Mouse (Mus musculus): ENCODE results near the gene Zfand2b.

Zfand2b gene

DNA sequence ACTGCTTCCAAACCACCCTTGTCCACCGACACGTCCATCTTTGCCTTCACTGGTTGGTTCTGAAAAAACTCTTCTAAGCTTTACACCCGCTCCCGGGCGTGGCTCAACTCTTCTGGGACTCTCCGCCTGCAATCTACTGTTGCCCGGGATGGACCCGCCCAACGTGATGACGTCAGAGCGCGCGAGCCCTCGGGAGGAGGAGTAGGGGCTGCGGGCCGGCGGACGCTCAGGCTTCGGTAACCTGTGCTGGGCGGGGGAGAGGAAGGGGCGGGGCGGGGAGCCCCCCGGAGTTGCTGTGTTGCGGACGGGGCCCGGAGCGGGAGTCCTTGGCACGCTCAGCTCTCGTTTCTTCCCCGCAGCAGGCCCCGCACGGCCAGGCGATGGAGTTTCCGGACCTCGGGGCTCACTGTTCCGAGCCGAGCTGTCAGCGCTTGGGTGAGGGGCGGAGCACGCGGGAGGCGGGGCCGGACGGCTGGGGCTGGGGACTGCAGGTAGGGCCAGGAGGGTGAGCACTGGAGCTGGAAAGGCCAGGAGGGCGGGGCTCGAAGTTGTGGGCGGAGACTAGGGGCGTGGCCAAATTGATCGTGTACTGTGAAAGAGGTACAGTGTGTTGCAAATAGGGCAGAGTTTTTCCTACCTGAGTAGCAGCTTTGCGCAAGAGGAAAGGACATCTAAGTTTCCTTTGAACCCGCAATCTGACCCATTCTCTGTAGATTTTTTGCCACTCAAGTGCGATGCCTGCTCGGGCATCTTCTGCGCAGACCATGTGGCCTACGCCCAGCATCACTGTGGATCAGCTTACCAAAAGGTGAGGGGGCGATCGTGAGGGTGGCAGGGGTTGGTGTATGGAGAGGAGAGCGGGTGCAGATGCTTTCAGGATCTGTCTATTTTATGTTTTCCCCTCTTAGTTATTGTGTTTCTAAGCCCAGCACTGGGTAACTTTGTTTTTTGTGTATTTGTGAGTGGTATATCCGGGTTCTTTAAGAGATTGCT lies at the start of gene Zfand2b:
Gene Zfand2b (plus strand): TSS at position 175 of the 993 bp plus-strand sequence.
- peak; percentile 98 for DNase-seq

DNA sequence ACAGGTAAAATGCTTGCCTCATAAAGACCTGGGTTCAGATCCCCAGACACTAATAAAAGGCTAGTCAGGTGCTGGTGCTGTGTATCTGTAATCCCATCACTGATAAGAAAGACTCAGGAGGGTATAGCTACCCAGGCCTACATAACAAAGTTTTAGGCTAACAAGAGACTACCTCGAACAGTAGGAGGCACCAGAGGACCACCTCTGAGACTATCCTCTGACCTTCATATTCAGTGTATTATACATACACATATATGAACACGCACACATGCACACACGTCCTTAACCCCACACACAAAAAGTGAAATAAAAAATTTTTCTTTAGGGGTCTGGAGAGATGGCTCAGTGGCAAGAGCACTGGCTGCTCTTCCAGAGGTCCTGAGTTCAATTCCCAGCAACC lies 46.2 kb upstream of the Zfand2b start:
- peak; percentile 19 for DNase-seq

DNA sequence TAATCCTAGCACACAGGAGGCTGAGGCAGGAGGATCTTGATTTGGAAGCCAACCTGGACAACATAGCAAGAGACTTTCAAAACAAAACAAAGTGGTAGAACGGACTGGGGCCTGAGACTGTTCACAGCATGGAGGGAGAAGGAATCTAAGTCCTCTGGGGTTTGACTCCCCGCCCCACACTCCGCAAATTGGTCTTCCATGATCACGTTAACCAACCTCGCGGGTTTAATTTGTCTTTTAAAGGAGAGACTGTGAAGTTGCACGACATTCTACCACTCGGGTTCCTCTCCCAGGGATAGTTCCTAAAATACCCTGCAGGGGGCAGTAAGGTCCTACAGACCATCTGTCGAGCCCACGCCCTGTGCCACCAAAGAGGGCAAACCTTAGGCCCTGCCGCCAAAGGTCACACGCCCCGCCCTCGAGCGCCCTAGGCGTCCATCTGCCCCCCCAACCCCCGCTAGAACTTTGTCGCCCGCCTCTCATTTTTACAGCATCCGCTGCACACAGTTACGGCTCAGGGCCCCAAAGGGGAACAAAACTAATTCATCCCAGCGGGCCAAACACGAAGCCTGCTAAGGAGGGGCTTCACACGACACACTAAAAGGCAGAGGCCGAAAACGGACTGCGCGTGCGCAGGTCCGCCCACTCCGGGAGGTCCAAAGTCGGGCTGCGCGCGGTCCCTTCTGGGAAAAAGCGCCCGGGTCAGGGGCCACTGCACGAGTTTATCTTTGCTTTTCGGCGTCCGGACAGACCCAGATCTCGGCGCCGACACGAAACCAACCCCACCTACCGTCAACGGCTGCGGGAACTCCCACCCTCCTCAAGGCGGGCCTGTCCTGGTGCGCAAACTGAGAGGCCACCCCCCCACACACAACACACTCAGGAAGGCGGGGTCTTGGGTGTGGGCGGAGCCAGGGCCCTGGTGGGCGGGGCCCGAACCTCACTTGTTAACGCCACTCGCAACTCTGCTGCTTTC lies 43.8 kb upstream of the Zfand2b start, which contains the start of gene Nhej1:
Gene Nhej1 (minus strand): TSS at position 855 of the 976 bp plus-strand sequence.
- peak; percentile 97 for DNase-seq

DNA sequence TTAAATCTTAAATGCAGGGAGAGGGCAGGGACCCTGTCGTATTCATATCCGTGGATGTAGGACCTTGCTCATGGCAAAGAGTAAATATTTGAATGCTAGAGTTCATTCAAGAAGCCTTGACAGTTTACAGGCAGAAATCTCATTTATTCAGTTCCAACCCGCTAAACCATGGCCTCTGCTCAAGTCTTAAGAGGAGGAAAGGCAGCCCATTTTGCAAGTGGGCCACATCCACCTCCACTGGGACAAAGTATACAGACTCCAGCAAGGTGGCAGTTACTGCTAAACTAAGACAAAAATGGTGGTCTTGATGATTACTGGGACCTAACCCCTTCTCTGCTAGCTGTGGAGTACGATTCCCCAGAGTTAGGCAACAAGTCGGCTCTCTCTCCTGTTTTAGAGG lies 43.0 kb upstream of the Zfand2b start:
- no peak for DNase-seq

DNA sequence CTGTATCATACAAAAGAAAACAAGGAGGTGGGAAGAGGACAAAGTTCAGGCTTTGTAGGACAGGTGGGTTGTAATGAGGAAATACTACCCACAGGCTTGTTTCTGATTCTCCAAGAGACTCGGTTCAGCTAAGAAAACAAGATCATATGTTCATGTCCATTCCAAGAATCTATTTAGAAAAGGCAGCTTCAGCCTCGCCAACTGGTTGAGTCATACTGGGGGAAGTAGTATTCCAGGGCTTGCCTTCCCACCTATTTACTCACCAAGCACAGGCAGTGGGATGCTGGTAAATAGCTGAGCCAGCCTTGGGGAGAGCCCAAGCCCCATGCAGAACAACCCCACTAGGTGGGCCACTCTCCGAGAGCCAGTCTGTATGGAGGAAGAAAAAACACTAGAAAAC lies 39.8 kb upstream of the Zfand2b start:
- DNase-seq, result no peak

DNA sequence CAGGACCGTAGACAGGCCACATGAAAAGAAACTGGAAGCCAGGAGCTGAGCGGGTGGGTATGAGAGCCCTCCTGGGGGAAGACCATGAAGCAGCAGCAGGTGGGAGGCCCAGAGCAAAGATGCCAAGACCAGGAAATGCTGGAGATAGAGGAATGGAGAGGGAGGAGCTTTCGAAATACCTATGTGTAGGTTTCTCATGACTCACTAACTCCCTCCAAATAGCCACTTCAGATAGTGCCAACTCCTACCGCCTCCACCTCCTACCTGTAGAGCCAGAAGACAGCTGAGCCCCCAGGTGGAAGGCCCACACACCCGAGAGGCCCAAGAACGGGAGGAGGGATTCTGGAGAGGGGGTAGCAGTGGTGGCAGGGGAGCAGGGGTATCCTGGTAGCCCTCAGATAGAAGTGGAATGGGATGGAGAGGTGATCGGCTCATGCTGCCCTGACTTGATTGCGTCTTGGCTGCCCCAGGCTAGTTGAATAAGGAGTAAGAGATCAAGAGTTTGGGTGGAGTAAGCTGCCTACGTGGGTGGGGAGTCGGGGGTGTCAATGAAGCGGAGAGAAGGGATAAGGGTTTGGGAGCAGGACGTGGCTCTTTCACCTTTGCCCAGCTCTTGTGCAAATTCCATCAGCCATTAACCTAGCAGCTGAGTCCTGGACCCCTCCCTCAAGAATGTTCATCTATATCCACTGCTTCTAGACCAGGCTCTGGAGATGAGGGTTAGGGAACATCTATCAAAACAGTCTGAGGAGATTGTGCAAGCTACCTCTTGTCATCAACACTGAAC lies 34.8 kb upstream of the Zfand2b start, which contains the start of gene Slc23a3:
Gene Slc23a3 (minus strand): TSS at position 470 of the 787 bp plus-strand sequence.
- no peak for DNase-seq

DNA sequence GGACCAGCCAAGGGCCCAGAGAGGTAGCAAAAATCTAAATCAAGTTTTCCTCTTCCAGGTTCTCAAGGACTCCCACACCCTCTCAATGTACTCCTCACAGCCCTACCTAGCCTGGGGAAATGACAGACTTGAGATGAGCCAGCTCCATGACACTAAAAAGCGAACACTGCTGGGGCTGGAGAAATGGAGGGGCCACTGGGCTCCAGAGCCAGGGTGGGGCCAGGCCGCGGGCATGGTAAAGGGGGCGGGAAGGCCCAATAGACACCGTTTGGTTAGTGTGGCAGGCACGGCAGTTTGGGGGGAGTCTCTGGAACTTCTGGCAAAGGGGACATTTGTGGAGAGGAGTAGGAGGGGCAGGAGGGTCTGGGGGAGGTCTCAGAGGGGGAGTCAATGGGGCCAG lies 32.2 kb upstream of the Zfand2b start:
- no peak for DNase-seq

DNA sequence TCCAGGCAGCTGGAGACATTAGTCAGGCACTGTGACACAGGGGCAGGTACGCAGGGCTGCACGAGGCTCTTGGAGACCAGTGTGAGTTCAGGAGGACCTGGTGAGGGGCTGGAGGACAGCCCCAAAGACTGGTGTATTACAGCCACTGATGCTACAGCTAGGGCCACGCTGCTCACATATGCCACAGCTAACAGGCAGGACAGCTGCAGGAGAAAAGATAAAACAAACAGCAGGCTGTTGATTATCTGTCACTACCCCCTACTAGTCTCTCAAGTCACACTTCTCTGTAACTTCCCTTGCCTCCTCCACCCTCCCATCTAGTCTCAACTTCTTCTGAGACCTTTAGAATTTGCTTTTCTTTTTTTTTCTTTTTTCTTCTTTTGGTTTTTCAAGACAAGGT lies 31.7 kb upstream of the Zfand2b start:
- no peak for DNase-seq

DNA sequence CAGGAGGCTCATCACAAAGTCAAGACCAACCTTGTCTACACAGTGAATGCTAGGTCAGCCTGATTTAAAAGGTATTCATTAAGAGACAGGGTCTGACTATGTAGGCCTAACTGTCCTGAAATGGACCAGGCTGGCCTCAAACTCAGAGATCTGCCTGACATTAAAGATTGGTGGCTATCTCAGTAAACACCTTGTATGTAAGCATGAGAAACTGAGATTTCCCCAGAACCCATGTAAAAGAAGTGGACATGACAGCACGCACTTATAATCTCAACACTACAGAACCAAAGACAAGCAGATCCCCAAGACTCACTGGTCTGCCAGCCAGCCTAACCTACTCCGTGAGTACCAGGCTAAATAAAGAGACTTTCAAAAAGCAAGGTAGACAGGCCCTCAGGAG lies 30.0 kb upstream of the Zfand2b start:
- DNase-seq, result no peak

DNA sequence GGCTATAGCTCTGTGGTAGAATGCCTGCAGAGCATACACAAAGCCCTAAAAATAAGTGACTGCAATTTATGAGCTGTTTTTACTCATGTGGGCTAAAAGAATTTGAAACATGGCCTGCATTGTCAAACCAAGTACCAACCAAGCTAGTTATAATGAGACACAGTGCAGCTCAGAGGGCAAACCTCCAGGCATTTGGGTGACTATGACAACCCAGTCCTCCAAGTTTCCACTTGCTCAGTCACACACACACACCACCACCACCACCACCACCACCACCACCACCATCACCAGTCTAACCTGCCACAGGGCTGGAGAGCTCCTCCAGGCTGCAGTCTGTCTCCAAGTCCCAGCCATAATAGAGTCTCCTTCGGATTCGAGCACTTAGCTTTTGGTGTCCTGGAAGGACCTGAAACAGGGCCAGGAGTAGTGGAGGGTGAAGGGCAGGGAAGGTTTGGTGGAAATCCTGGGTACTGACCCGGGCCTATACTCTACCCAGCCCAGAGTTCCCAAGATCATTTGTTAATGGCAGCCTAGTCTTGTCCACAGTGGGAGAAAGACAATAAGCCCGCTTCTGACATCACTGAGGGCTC lies 27.8 kb upstream of the Zfand2b start:
- DNase-seq, result peak; percentile 35

DNA sequence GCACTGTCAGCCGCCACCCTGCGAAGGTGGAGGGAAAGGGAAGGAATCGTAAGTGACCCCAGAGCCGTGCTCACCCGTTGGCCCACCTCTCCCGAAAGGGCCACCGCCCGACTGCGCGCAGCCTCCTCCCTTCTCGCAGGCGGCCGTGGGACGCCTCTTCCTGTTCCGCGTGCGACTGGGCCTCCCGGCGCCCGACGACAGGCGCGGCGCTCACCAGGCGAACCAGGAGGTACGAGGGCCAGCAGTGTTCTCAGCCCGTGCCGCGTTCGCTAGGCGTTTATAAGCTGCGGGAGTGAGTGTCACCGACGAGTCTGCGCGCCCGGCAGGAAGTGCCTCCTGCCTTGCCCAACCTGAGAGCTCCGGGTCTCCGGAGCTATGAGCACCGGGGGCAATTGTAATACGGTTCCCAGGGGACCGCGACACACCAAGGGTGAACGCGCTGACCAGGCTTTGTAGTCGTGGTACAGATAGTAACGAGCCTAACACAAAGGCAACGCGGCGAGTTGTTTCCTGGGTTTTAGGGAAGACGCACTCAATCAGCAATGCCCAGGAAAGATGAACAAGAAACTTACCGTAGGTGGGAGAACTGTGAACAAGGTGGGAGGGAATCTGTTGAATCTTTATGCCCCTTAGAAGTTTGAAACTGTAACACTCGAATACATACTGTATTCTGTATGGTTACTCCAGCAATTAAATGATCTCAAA lies 26.8 kb upstream of the Zfand2b start:
- DNase-seq, result peak; percentile 77

DNA sequence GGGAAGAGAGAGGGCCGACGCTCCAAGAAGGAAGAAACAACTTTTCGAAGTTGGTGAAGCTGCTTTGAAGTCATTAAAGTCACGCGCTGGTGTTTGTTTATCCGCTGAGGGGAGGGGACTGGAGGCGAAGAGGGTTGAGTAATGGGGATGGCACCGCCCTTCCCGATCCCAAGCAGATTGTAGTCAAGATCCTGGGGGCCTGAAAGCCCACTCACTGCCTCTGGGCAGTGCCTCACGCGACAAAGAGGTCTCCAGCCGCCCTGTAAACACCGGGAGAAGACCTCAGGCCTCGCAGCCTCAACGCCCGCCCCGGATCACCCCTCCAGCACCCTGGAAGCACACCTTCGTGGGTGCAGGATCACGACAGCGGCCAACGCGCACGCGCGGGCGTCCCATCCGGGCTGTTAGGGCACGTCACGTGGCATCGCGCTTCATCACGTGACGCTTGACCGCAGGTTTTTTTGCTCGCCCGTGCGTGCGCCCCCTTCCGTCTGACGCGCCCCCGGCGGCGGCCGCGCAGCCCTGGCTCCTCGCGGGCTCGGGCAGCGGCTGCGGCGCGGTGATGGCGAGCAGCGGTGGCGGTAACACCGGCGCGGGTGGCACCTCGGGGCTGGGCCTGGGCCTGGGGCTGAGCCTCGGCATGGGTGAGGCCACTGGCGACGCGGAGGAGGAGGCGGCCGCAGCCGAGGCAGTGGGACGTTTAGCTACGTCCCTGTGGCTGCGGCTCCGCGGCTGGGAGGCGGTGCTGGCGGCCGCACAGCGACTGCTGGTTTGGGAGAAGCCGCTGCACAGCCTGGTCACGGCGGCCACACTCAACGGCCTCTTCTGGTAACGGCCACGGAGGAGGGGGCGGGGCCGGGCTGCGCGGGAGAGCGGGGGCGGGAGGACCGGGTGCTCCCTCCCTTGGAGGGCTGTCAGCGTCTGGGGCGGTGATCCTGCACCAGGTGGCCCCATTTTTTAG lies 25.9 kb upstream of the Zfand2b start, which contains the start of the genes Cnppd1 and Retreg2:
Gene Cnppd1 (minus strand): TSS at position 411 of the 961 bp plus-strand sequence.
Gene Retreg2 (plus strand): TSS at position 478 of the 961 bp plus-strand sequence.
- DNase-seq, result peak; percentile 97

DNA sequence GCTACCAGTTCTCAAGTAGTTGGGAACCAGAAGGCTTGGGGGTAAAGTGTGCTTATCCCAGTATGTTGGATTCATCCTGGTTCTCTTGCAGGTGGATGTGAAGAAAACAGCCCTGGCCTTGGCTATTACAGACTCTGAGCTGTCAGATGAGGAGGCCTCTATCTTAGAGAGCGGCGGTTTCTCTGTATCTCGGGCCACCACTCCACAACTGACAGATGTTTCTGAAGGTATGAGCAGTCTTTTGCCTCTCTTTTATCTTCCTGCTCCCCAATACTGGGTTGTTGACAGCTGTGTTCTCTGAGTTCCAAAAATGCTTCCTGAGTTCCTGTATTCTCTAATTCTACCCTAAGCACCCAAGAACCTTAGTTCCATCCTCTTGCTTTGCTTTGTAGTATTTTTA lies 22.9 kb upstream of the Zfand2b start:
- DNase-seq, result no peak

DNA sequence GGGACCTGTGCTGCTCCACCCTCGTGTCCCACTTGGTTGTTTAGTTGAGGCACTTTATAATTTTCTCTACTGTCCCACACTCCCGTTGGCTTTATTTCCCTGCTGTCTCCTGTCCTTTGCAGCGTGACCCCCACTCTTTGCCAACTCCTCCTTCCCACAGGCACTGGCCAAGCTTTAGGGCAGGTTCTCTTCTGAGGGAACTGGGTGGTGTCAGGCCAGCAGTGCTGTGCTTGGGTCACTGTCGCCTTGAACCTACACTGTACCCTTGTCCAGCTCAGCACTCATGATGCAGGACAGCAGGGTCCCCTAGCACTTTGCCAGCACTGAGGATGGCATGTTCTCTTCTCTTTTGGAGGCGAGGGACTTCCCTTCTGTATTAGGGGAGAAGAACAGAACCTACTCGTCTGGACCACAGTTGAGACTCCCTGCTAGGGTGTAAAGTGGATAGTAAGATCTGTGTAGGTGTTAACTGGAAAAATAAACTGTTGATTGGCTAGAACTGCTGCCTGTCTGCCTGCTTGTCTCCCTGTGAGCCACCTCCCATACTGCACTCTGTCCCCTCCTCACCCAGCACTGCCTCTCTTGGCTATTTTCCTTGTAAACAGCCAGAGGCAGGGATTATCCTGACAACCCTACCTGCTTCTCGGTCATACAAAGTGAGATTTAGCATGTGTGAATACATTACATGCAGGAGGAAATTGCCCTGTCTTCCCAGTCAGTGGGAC lies 20.9 kb upstream of the Zfand2b start:
- DNase-seq, result no peak

DNA sequence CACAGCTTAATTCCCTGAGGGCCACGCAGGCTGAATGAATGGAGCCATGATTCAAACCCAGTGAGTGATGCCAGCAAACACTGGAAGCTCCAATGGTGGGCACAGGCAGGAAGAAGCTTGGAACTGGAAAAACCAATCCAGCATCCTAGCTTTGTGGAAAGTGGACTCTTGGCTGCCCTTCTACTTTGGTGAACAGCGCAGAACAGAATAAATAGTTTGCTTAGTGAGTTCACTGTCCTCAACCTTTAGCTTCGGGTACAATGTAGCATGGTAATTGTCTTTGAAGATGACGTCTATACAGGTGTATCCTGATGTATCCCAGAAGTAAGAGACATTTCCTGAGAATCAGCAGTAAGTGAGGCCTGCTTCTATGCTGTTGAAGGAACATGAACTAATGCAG lies 19.7 kb upstream of the Zfand2b start:
- DNase-seq, result no peak

DNA sequence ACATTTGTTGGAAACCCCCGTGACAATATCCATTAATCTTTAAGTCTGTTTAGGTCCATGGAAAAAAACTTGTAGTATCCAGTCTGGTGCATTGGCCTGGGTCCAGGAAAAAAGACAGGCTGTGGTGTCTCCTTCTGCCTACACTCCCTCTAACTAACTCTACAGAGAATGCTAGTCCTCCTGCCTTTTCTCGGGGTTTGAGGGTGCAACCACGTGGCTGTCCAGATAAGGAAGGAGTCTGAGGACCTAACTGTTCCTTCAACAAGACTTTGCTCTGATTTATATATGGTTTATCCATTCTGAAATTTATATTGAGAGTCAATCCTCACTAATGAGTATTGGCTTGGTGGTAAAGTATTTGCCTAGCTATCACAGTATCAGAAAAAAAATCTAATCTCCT lies 12.6 kb upstream of the Zfand2b start:
- DNase-seq, result no peak

DNA sequence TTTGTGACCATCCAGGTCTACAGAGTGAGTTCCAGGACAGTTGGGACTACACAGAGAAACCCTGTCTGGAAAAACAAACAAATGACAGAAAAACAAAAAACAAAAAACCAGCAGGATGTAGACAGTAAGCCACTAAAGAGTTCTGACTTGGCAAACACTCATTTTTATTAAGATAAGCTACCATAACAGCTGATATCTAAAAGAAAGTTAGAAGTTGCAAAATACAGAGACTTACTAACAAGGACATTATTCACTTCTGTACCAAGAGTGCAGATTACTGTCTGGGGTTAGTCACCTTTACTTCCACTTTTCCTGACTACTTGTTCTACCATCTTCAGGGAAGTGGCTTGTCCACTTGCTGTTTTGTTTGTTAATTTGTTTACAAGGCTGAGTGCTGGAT lies 9.5 kb upstream of the Zfand2b start:
- no peak for DNase-seq

DNA sequence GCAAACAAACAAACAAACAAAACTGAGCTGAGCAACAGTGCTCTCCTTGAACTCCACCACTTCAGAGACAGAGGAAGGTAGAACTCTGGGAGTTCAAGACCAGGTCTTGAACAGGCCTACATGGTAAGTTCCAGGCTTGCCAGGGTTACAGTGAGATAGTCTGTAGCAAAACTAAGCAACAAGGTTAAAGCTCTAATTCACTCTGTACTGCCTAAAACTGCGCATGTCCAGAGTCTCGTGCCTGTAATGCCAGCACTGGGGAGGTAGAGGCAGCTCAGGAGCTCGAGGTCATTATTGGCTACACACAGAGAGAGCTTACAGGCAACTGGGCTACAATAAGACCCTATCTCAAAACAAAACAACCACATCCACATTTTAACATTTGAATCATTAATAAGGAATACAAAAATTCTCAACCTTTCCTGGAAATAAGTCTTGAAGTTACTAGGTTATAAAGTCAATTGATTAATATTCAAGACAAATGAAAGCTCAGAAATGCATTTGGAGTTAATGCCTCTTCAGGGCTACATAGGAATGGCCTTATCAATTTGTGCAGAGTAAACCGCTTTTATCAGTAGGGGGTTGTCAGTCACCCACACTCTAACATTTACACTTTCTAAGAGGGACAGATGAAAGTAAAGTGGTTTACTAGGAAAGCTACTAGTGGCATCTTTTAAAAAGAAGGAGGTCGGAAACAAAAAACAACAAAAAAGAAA lies 8.7 kb upstream of the Zfand2b start:
- no peak for DNase-seq

DNA sequence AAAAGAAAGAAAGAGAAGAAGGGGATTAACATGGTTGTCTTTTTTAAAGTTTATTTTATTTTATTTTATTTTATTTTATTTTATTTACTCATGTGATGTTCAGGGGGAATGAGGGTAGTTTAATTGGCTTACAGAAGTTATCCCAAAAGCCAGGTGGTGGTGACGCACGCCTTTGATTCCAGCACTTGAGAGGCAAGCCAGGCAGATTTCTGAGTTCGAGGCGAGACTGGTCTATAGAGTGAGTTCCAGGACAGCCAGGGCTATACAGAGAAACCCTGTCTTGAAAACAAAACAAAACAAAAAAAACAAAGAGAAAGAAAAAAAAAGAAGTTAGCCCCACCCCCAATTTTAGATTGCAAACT lies 8.2 kb upstream of the Zfand2b start:
- DNase-seq, result no peak
